Mouse (Mus musculus) gastrocnemius, adult 8-10 months (tissue): ENCODE data around the gene Btg1. TPM values are rescaled to one million over a fixed set of nuclear protein-coding genes. Genes with fewer than 3 reads are reported as not detected.

Source experiments
- DNase-seq, 2 experiments: peaks; one replicate each; pipeline ENCODE4 v3.0.0; 2022; ENCODE audit warnings: low spot score in 2 of 2
- total RNA-seq, 4 experiments: library from RNA; stranded (reverse); gene quantifications; 2 replicates each; pipeline ENCODE4 v1.2.4; 2022

Gene Btg1
- 10 to 100 TPM in 3 of 4 experiments, 1 to 10 TPM in 1; 8.8 to 11.8 (median 11.6) TPM for total RNA-seq

DNA sequence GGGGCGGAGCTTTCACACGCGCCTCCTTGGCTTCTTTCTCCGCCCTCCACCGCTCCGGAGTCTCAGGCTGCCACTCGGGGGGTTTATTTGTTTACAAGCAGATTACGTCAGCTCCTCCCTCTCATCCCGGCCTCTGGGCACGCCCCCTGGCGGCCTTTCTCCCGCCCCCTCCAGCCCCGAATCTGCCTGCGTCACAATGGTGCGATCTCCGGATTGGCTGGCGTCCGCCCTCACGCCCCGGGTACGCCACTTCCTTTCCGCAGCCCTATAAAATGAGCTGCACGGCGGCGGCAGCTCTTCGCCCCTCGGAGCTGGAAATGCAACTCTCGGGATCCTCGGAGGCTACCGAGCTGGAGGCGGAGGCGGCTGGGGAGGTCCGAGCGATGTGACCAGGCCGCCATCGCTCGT, at the start of gene Btg1:
Gene Btg1, plus strand, starts transcription at position 298 of the 408 bp plus-strand sequence.
- DNase-seq = peak; percentile 99

DNA sequence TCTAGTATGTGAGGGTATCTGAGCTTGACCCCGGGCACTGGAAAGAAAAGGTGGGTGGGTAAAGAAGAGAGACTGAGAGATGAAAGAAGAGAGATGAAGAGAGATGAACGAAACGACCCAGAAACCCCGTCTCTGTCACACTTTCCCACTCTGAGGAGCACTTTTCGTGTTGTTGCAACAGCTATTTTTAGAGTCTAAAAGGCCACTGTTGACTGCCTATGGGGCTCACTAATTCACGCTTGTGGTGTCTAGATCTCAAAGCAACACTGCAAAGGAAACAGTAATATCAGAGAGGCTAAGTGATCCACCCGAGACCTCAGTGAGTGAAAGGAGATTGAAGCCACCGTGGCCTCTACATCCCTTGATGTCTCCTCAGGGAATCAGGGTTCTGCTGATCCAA, 47.3 kb upstream of the Btg1 start:
- DNase-seq = no peak

GRCm38 (mm10) chr10:96571176-96571575, 45.6 kb upstream of the Btg1 start:
- no peak for DNase-seq

DNA sequence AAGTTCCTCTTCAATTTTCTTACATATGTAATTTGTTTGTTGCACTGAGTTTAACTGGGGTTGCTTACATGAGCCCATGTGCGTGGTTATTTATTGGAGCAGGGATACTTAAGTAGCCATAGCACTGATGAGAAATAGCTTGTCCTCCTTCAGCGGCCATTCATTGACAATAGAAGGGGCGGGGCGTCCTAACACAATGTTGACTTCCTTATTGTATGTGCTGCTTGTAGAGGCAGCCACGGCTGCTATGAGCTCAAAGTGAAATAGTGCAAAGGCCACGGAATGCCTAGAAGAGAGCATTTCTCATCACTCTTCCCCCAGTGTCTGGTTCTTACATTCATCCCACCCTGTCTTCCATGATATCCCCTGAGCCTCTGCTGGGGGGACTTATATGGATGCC, 42.0 kb upstream of the Btg1 start:
- no peak for DNase-seq

- DNase-seq = no peak
These were observed 41.5 kb upstream of the Btg1 start for GRCm38 (mm10) chr10:96575338-96575737.

DNA sequence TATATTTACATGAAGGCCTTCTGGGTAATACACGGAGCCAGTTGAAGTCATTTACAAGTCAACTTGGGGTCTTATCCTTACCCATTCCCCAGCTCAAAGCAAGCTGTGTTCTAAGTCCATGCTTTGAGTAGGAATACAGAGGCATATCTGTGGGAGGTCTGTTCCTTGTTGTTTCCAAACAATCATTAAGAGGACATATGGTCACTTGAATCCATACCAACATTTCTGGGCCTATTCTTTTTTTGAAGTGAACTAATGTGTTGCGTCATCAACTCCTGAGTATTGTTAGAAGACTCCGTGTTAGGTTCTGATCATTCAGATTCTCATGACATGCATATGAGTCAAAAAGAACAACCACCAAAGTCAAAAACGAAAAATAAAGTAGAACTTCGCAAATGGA, 37.9 kb upstream of the Btg1 start:
- DNase-seq = no peak

DNA sequence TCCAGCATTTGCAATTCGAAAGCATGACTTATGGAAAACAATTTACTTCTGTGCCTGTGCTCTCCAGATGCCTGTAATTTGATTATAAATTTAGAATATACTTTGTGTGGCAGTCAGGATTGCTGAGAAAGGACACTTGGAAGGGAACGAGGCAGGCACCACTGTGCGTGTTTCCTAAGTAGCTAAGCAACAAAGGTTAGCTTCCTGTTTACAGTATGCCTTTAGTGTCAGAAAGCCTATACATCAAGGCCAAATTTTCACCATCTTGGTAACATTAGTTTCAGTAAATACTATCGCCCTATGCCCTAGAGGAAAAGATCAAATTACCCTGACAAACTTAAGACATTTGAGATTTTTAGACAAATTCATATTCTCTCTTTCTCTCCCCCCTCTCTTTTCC, 37.4 kb upstream of the Btg1 start:
- DNase-seq = no peak

DNA sequence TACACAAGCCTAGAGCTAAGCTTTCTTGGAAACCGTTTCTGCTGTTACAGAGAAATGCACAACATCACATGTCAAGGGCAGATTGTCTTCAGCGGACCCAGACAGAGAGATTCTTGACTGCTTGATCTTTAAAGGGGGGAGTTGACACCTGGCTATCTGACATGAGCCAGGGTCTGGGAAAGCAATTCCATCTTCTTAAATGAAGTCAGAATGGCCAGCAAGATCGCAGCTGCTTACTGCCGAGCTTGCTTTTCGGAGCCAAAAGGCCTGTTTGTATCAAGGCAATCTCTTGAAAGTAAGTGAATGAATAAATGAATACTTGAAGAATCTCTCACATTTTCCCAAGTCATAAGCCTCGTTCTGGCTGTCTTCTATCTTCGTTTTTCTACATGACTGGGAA, 36.6 kb upstream of the Btg1 start:
- DNase-seq = no peak

- no peak for DNase-seq
These were observed 35.6 kb upstream of the Btg1 start for GRCm38 (mm10) chr10:96581232-96581631.

- DNase-seq = no peak
These were observed 30.5 kb upstream of the Btg1 start for GRCm38 (mm10) chr10:96586191-96586880.

GRCm38 (mm10) chr10:96586881-96587217, 30.0 kb upstream of the Btg1 start:
- no peak for DNase-seq

- DNase-seq = no peak
These were observed 28.6 kb upstream of the Btg1 start for GRCm38 (mm10) chr10:96588233-96588632.

DNA sequence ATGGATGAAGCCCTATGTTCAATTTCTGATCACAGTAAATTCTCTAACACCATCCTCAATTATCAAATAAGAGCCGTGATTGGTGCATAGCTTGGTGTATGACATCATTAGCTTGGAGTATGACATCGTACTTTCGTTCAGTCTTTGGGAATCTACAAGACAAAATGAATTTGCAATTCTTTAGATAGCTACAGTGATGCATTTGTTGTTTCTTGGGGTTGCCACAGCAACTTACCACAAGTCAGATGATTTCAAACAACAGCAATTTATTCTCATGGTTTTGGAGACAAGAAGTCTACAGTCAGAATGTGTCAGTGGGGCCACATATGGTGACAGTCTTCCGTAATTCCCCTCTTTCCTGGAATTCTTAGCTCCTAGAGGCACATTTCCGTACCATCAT, 27.0 kb upstream of the Btg1 start:
- no peak for DNase-seq

GRCm38 (mm10) chr10:96592089-96592488, 24.7 kb upstream of the Btg1 start:
- no peak for DNase-seq

DNA sequence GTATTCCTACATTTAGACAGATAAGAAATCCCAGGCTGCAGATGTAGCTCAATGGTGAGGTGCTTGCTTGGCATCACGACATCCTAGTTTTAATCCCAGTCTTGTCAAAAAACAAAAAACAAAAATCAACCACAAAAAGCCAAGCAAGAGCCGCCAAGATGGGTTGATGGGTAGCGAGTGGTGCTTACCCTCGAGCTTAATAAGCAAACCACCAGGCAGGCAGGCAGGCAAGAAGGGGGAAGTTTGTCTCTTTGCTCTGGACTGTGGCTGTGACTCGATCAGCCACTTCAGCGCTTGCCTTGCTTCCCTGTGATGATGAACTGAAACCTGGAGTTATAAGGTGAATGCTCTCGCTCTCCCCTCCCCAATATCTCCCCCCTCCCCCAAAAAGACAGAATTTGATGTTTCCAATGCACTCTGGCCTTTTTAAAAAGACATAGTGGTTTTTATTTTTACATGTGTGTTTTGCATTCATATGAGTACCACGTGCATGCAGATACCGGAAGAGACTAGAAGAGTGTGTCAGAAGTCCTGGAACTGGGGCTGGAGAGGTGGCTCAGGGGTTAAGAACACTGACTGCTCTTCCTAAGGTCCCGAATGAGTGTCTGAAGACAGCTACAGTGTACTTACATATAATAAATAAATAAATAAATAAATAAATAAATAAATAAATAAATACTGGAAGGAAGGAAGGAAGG, 21.2 kb upstream of the Btg1 start:
- DNase-seq = no peak

DNA sequence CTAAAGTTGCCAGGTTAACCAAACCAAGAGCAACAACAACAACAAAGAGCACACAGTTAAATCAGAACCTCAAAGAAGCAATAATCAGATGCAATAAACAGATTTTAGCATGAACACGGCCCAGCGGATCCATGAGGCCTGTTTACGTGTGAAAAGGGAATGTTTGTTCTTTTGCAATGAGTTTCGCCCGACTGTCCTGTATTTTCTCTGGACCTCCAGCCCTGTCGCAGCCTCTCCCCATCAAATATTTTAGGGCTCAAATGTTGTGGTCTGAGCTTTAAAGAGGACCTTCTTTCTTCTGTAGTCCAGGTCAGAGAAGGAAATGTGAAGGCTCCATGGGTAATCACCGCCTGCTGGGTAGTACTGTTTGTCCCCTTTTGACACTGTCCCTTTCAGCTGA, 20.4 kb upstream of the Btg1 start:
- DNase-seq = no peak

GRCm38 (mm10) chr10:96599641-96600040, 17.2 kb upstream of the Btg1 start:
- DNase-seq = no peak

- no peak for DNase-seq
These were observed 15.1 kb upstream of the Btg1 start for GRCm38 (mm10) chr10:96601670-96602069.

DNA sequence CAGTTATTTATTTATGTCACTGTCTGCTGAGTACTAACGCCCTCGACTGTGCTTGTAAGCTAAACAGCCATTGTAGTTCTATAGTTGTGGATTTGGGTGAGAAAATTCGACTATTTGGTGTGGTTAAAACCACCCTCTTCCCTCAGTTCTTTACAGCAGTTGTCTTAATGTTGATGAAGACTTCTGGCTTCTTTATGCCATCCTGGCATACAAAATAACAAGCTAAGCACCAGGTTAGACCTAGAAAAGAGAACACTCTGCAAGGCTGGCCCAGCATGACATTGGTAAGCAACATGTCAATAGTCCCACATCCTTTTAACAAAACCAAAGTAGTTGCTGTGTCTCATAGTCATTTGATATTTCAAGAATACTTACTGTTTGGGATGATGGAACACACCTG, 14.5 kb upstream of the Btg1 start:
- DNase-seq = no peak

- DNase-seq = no peak
These were observed 11.6 kb upstream of the Btg1 start for GRCm38 (mm10) chr10:96605168-96605567.

DNA sequence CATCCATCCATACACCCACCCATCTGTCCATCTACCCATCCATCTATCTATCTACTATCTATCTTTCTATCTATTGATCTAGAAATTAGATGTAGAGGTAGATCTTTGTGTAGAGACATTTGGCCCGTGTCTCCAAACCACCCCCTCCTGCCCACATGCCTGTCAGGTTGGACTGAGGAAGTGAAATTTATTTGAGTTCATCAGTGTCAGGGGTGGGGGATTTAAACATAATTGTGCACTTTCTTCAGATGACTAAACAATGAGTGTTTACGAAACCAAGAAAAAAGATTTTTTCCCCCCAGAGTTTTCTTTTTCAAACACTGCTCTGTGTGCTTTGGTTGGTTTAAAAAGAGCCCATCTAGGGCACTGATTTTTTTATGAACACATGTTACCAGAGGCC, 10.9 kb upstream of the Btg1 start:
- DNase-seq = no peak

GRCm38 (mm10) chr10:96607617-96608185, 9.1 kb upstream of the Btg1 start:
- no peak for DNase-seq
